Mouse (Mus musculus): ENCODE data around the gene Drg2. TPM values are rescaled to one million over a fixed set of nuclear protein-coding genes. Genes with fewer than 3 reads are reported as not detected.
"Not testable (repeated sequence)": the region's sequence is repeated elsewhere in the genome, so short reads cannot be mapped to it uniquely, and the experiment has no call there.

Drg2 gene
- polyA plus RNA-seq, 1 experiment from 2014 or later: 127 TPM

- no peak overlapping the region for H3K9ac ChIP-seq (replicated peaks; ENCODE audit: low read length)
- H3K9me3 ChIP-seq (ENCODE audit: low read length): no peaks in the 10 kb centered on the region
- peaks cover 8% of the 10 kb centered on the region for H3K36me3 ChIP-seq (ENCODE audit: insufficient read depth, low read length)
- H3K27me3 ChIP-seq (ENCODE audit: insufficient read depth, low read length): no peaks in the 10 kb centered on the region
- H3K4me1 ChIP-seq (ENCODE audit: insufficient read depth, low read length): peaks cover 17% of the 10 kb centered on the region
- WGBS: 46% methylated on average over 1 of the region's 1 CpGs
- H3K4me2 ChIP-seq (replicated peaks; ENCODE audit: low read depth, low read length): no peak overlapping the region
- no peak overlapping the region for H3K4me3 ChIP-seq (ENCODE audit: low read length)
- ATAC-seq (ENCODE audit: low FRiP score, low TSS enrichment): no peak
- H3K27ac ChIP-seq (ENCODE audit: low read length): no peak overlapping the region
Measured at GRCm38 (mm10) chr11:60423006-60423405, 31.4 kb upstream of the Drg2 start.

- Histone ChIP-seq H3K27ac (ENCODE audit: low read length) (no peak overlapping the region), H3K27me3 (ENCODE audit: insufficient read depth, low read length) (no peaks in the 10 kb centered on the region), H3K36me3 (ENCODE audit: insufficient read depth, low read length) (peaks cover 16% of the 10 kb centered on the region), H3K4me3 (ENCODE audit: low read length) (no peak overlapping the region), H3K9ac (replicated peaks; ENCODE audit: low read length) (no peak overlapping the region), H3K9me3 (ENCODE audit: low read length) (no peaks in the 10 kb centered on the region), H3K4me1 (ENCODE audit: insufficient read depth, low read length) (peaks cover 4% of the 10 kb centered on the region; the same call in 1 of the 2 replicates), H3K4me2 (replicated peaks; ENCODE audit: low read depth, low read length) (no peak overlapping the region)
- WGBS: 74% methylated on average over 1 of the region's 1 CpGs
- ATAC-seq (ENCODE audit: low FRiP score, low TSS enrichment): no peak
Measured at GRCm38 (mm10) chr11:60426417-60426816, 28.0 kb upstream of the Drg2 start.

DNA sequence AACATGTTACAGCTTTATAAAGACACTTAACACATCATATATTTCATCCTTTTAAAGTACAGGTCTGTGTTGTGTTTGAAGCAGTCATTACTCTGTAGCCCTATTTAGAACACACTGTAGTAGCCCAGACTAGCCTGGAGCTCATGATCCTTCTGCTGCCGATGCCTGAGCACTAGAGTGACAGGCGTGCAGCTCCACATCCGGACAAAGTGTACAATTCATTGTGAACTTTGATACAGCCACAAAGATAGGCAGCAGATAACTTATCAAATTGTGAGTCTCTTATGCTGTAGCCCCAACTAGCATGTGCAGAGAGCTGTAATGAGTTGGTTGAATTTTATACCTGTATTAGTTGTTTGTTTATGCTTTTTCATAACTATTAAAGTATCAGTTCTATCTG is 26.8 kb upstream of the Drg2 start:
- Histone ChIP-seq H3K4me3 (ENCODE audit: low read length) (no peak overlapping the region), H3K9me3 (ENCODE audit: low read length) (no peaks in the 10 kb centered on the region), H3K4me1 (ENCODE audit: insufficient read depth, low read length) (peaks cover 4% of the 10 kb centered on the region; the same call in 1 of the 2 replicates), H3K9ac (replicated peaks; ENCODE audit: low read length) (no peak overlapping the region), H3K27me3 (ENCODE audit: insufficient read depth, low read length) (no peaks in the 10 kb centered on the region), H3K27ac (ENCODE audit: low read length) (no peak overlapping the region), H3K4me2 (replicated peaks; ENCODE audit: low read depth, low read length) (no peak overlapping the region), H3K36me3 (ENCODE audit: insufficient read depth, low read length) (peaks cover 21% of the 10 kb centered on the region)
- ATAC-seq (ENCODE audit: low FRiP score, low TSS enrichment): no peak
- 96% methylated on average over 3 of the region's 3 CpGs for WGBS

GRCm38 (mm10) chr11:60433501-60433900 is 20.9 kb upstream of the Drg2 start:
- H3K9ac ChIP-seq (replicated peaks; ENCODE audit: low read length): no peak overlapping the region
- H3K4me2 ChIP-seq (replicated peaks; ENCODE audit: low read depth, low read length): no peak overlapping the region
- H3K9me3 ChIP-seq (ENCODE audit: low read length): no peaks in the 10 kb centered on the region
- peaks cover 43% of the 10 kb centered on the region for H3K36me3 ChIP-seq (ENCODE audit: insufficient read depth, low read length)
- no peak overlapping the region for H3K4me3 ChIP-seq (ENCODE audit: low read length)
- ATAC-seq (ENCODE audit: low FRiP score, low TSS enrichment): no peak
- no peak overlapping the region for H3K27ac ChIP-seq (ENCODE audit: low read length)
- H3K4me1 ChIP-seq (ENCODE audit: insufficient read depth, low read length): no peaks in the 10 kb centered on the region
- H3K27me3 ChIP-seq (ENCODE audit: insufficient read depth, low read length): no peaks in the 10 kb centered on the region

GRCm38 (mm10) chr11:60435133-60435532 is 19.3 kb upstream of the Drg2 start:
- no peaks in the 10 kb centered on the region for H3K27me3 ChIP-seq (ENCODE audit: insufficient read depth, low read length)
- H3K36me3 ChIP-seq (ENCODE audit: insufficient read depth, low read length): peaks cover 40% of the 10 kb centered on the region
- H3K4me1 ChIP-seq (ENCODE audit: insufficient read depth, low read length): no peaks in the 10 kb centered on the region
- ATAC-seq (ENCODE audit: low FRiP score, low TSS enrichment): no peak
- no peak overlapping the region for H3K4me2 ChIP-seq (replicated peaks; ENCODE audit: low read depth, low read length)
- H3K9me3 ChIP-seq (ENCODE audit: low read length): no peaks in the 10 kb centered on the region
- no peak overlapping the region for H3K27ac ChIP-seq (ENCODE audit: low read length)
- no peak overlapping the region for H3K9ac ChIP-seq (replicated peaks; ENCODE audit: low read length)
- 88% methylated on average over 1 of the region's 1 CpGs for WGBS
- no peak overlapping the region for H3K4me3 ChIP-seq (ENCODE audit: low read length)

DNA sequence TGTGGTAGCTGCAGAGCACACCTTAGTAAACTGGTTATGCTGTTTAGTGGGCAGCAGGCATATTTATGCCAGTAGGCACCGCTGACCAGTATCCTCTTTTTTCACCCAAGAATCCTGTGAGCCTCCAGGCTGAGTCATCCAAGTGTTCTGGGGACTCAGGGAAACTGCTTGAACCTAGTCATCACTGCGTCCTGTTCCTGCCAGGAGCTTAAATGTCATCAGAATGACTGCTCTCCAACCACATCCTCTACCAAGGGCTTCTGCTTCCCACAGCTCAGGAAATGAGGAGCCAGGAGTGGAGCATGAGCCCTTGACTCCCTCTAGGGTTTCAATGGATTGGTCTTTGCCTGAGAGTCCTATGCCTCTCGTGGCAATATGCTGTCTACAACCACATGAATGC is 17.8 kb upstream of the Drg2 start:
- Histone ChIP-seq H3K9me3 (ENCODE audit: low read length) (no peaks in the 10 kb centered on the region), H3K4me2 (replicated peaks; ENCODE audit: low read depth, low read length) (no peak overlapping the region), H3K4me1 (ENCODE audit: insufficient read depth, low read length) (no peaks in the 10 kb centered on the region), H3K9ac (replicated peaks; ENCODE audit: low read length) (no peak overlapping the region), H3K36me3 (ENCODE audit: insufficient read depth, low read length) (peaks cover 44% of the 10 kb centered on the region), H3K4me3 (ENCODE audit: low read length) (no peak overlapping the region), H3K27ac (ENCODE audit: low read length) (no peak overlapping the region), H3K27me3 (ENCODE audit: insufficient read depth, low read length) (no peaks in the 10 kb centered on the region)
- WGBS: 89% methylated on average over 3 of the region's 3 CpGs
- ATAC-seq (ENCODE audit: low FRiP score, low TSS enrichment): no peak

- not testable (repeated sequence) for ATAC-seq (ENCODE audit: low FRiP score, low TSS enrichment); H3K9ac ChIP-seq (replicated peaks; ENCODE audit: low read length); H3K27ac ChIP-seq (ENCODE audit: low read length); H3K4me2 ChIP-seq (replicated peaks; ENCODE audit: low read depth, low read length); H3K4me1 ChIP-seq (ENCODE audit: insufficient read depth, low read length); H3K27me3 ChIP-seq (ENCODE audit: insufficient read depth, low read length); H3K4me3 ChIP-seq (ENCODE audit: low read length); H3K9me3 ChIP-seq (ENCODE audit: low read length)
- 18% methylated on average over 1 of the region's 1 CpGs for WGBS
- peaks cover 53% of the 10 kb centered on the region for H3K36me3 ChIP-seq (ENCODE audit: insufficient read depth, low read length)
Measured at GRCm38 (mm10) chr11:60439621-60440020, 14.8 kb upstream of the Drg2 start.

- no peak for ATAC-seq (ENCODE audit: low FRiP score, low TSS enrichment)
- no peaks in the 10 kb centered on the region for H3K27me3 ChIP-seq (ENCODE audit: insufficient read depth, low read length)
- H3K9ac ChIP-seq (replicated peaks; ENCODE audit: low read length): no peak overlapping the region
- 0 out of 2 replicates have a peak overlapping the region, but pooled peaks have one; percentile 43 for H3K27ac ChIP-seq (ENCODE audit: low read length)
- no peak overlapping the region for H3K4me2 ChIP-seq (replicated peaks; ENCODE audit: low read depth, low read length)
- no peaks in the 10 kb centered on the region for H3K4me1 ChIP-seq (ENCODE audit: insufficient read depth, low read length)
- no peaks in the 10 kb centered on the region for H3K9me3 ChIP-seq (ENCODE audit: low read length)
- H3K4me3 ChIP-seq (ENCODE audit: low read length): no peak overlapping the region
- peaks cover 48% of the 10 kb centered on the region for H3K36me3 ChIP-seq (ENCODE audit: insufficient read depth, low read length)
- WGBS: 42% methylated on average over 7 of the region's 7 CpGs
Measured at GRCm38 (mm10) chr11:60440176-60440575, 14.2 kb upstream of the Drg2 start.

GRCm38 (mm10) chr11:60442896-60443295 is 11.5 kb upstream of the Drg2 start:
- Histone ChIP-seq H3K4me3 (ENCODE audit: low read length) (no peak overlapping the region), H3K9me3 (ENCODE audit: low read length) (no peaks in the 10 kb centered on the region), H3K4me1 (ENCODE audit: insufficient read depth, low read length) (no peaks in the 10 kb centered on the region), H3K9ac (replicated peaks; ENCODE audit: low read length) (no peak overlapping the region), H3K36me3 (ENCODE audit: insufficient read depth, low read length) (peaks cover 36% of the 10 kb centered on the region), H3K4me2 (replicated peaks; ENCODE audit: low read depth, low read length) (no peak overlapping the region), H3K27me3 (ENCODE audit: insufficient read depth, low read length) (no peaks in the 10 kb centered on the region), H3K27ac (ENCODE audit: low read length) (no peak overlapping the region)
- 90% methylated on average over 6 of the region's 6 CpGs for WGBS
- no peak for ATAC-seq (ENCODE audit: low FRiP score, low TSS enrichment)

DNA sequence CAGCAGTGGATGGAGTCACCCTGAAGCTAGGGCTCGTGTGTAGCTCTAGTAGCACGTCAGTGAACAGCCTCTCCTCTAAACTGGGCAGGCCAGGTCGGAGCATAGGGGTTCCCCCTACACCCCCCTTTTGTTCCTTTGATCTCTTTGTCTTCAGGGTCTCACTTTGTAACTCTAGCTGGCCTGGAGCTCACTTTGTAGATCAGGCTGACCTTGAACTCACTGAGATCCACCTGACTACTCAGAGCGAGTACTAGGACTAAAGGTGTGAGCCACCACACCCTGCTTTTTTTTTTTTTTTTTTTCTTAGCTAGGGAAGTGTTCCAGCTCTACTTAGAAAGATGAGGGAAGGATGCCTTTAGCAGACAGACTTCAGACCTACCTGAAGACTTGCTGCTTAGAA is 10.4 kb upstream of the Drg2 start:
- H3K4me2 ChIP-seq (replicated peaks; ENCODE audit: low read depth, low read length): no peak overlapping the region
- no peaks in the 10 kb centered on the region for H3K4me1 ChIP-seq (ENCODE audit: insufficient read depth, low read length)
- peaks cover 30% of the 10 kb centered on the region for H3K36me3 ChIP-seq (ENCODE audit: insufficient read depth, low read length)
- no peak overlapping the region for H3K4me3 ChIP-seq (ENCODE audit: low read length)
- no peak overlapping the region for H3K27ac ChIP-seq (ENCODE audit: low read length)
- no peak overlapping the region for H3K9ac ChIP-seq (replicated peaks; ENCODE audit: low read length)
- no peaks in the 10 kb centered on the region for H3K27me3 ChIP-seq (ENCODE audit: insufficient read depth, low read length)
- WGBS: 79% methylated on average over 4 of the region's 4 CpGs
- ATAC-seq (ENCODE audit: low FRiP score, low TSS enrichment): no peak
- H3K9me3 ChIP-seq (ENCODE audit: low read length): no peaks in the 10 kb centered on the region

DNA sequence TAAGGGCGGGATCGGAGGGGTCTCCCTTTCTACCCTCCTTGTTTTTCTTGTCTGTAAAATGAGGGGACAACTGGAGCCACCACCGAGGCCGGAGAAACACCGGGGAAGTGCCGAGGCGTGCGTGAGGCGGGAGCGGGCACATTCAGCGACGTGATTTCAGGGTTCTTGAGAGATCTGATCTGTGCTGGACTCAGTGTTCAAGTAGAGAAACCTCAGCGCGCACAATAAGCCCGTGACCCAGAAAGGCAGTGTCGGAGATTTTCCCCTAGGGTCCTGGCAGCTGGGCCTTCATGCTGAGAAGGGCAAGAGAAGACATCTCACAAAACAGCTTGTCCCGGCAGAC is 325 bp downstream of the Drg2 start:
- under 1% methylated on average over 17 of the region's 17 CpGs for WGBS
- H3K4me2 ChIP-seq (replicated peaks; ENCODE audit: low read depth, low read length): peak overlapping the region; percentile 91
- peaks cover 27% of the 10 kb centered on the region for H3K36me3 ChIP-seq (ENCODE audit: insufficient read depth, low read length)
- peaks cover 14% of the 10 kb centered on the region for H3K4me1 ChIP-seq (ENCODE audit: insufficient read depth, low read length)
- H3K9me3 ChIP-seq (ENCODE audit: low read length): no peaks in the 10 kb centered on the region
- H3K27ac ChIP-seq (ENCODE audit: low read length): peak overlapping the region; percentile 78
- H3K9ac ChIP-seq (replicated peaks; ENCODE audit: low read length): peak overlapping the region; percentile 91
- peak; percentile 14; the same call in 1 of the 2 replicates for ATAC-seq (ENCODE audit: low FRiP score, low TSS enrichment)
- no peaks in the 10 kb centered on the region for H3K27me3 ChIP-seq (ENCODE audit: insufficient read depth, low read length)
- peak overlapping the region; percentile 73 for H3K4me3 ChIP-seq (ENCODE audit: low read length)
